Mouse (Mus musculus) embryonic fibroblast, embryonic 13.5 days (primary cell): ENCODE results near the gene Gm49366.

Source experiments
- CTCF ChIP-seq: IDR thresholded peaks from 2 replicates; pipeline ENCODE4 v1.5.1; 2011; ENCODE audit warnings: mild to moderate bottlenecking, control low read depth, low read length, moderate library complexity, borderline replicate concordance; ENCODE audit not compliant: insufficient read depth
- POLR2A ChIP-seq: IDR thresholded peaks from 2 replicates; pipeline ENCODE4 v1.6.1; 2011; ENCODE audit warnings: low read depth, mild to moderate bottlenecking, control low read depth, low read length, moderate library complexity

- TF ChIP-seq CTCF (no peak), POLR2A (no peak)
Measured at GRCm38 (mm10) chr12:84011251-84012040, 27.3 kb upstream of the Gm49366 start.
